Mouse (Mus musculus) heart, adult 8-10 months (tissue): ENCODE results near the gene Fkbp5. TPM values are rescaled to one million over a fixed set of nuclear protein-coding genes. Genes with fewer than 3 reads are reported as not detected.
"Not testable (repeated sequence)": the region's sequence is repeated elsewhere in the genome, so short reads cannot be mapped to it uniquely, and the experiment has no call there.

Experiments
- DNase-seq: peaks from one replicate; pipeline ENCODE4 v3.0.0; 2022; ENCODE audit warnings: low spot score
- total RNA-seq, 4 experiments: library from RNA; stranded (reverse); gene quantifications; 2 replicates each; pipeline ENCODE4 v1.2.4; 2022

Fkbp5 gene
- total RNA-seq, 4 experiments from 2014 or later, result 31.0 to 46.7 (median 38.3) TPM

DNA sequence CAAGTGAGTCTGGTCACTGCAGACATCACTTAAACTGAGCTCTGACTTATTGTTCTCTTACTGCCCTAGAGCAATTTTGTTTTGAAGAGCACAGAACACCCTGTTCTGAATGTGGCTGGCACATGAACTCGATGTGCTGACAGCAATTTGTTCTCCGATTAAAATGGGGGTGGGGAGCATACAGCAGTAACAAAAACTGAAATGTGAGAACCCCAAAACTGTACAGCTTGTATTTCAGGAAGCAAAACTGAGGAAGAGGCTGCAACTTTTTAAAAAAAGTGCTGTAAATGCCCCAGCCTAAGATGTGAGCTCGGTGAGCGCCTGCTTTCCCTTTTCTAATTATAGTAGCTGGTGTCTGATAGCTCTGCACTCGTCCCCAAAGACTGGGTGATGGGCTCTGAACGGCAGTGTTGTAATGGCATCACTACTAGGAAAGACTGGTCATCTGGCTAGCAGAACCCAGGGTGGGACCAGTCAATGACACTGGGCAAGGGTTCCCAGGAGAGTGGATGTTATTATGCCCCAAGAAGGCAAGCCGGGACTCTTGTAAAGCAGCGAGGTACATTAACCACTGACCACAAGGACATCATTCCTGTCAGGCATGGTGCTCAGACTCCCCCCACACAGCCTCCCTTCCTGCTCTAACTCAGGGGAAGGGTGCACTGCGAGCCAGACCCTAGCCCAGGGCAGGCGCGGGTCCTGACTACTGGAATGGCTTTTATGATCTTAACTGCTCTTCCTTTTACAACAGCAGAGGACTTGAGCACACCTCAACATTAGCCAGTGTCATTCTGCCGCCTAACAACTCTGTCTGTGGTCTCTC lies 96.9 kb downstream of the Fkbp5 start:
- DNase-seq, result peak; percentile 84

DNA sequence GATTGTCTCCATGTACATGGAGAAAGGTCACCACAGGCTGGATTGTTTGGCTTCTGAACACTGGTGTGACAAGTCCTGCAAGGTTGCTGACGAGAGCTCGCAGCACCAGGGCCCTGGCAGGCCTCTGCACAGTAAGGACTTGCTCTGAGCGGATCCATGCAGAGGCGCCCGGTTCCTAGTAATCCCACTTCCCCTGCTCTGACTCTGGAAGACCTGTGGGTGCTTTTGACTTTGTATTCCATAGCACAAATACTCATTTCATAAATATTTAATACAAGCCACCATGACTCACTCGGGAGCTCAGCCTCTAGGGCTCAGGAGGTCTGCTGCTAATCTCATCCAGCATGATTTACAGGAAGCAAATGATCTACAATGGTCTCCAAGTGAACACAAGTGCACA lies 97.7 kb downstream of the Fkbp5 start:
- DNase-seq, result peak; percentile 27

DNA sequence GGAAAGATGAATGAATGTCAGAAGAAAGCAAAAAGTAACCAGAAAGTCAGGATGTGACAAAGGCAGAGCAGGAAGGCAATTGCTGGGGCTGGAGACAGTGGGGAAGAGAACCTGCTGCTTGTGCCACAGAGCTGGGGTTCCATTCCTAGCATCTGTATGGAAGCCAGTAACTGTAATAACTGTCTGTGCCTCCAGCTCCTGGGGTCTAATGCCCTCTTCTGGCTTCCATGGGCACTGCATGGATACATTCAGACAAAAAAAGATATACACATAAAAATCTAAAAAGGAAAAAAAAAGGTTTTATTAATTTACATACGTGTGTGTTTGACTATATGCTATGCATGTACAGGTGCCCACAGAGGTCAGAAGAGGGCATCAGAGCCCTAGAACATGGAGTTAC lies 98.4 kb downstream of the Fkbp5 start:
- no peak for DNase-seq

DNA sequence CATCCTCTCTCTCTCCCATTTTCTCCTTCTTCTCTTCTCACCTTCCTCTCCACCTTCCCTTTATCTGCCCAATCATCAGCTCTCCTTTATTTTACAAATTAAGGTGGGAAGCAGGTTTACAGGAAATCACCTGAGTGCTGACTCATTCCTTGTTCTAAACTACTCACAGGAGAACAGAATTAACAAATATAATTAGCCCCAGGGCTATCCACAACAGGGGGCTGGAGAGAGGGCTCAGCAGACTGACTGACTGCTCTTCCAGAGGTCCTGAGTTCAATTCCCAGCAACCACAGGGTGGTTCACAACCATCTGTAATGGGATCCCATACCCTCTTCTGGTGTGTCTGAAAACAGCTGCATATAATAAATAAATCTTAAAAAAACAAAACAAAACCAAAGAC lies 98.8 kb downstream of the Fkbp5 start:
- not testable (repeated sequence) for DNase-seq

DNA sequence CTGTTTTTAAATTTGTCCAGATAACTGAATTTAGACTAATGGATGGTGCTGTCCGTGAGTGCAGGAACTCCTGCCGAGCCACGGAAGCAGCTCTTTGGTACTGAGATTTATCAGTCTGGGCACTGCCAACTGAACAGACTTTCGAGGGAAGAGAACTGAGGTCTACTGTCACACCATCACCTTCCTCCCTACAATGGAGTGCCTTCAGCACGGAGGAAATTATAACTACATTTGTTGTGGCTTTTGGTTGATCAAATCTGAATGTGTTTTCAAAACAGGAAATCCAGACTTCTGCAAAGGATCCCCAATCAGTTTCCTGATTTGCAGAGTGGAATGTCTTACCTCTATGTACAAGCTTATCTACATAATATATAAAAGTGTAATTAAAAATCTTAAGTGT lies 99.6 kb downstream of the Fkbp5 start:
- DNase-seq, result no peak

DNA sequence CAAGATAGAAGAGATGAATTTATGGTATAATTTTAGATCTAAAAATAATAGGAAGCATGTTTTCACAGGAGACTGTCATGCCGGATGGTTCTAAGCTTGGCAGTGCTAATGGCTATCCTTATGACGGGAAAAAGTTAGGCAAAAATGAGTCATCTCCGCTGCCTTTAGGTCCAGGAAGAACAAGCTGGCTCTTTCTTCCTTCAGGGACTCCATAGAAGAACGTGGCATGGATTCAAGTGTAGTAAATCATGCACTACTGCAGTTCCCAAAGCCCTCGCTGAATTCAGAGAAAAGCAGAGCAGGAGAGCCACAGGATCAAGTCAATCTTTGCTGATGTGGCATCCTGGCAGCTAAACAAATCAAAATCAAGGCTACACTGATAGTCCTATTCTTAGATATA lies 102.1 kb downstream of the Fkbp5 start:
- no peak for DNase-seq

DNA sequence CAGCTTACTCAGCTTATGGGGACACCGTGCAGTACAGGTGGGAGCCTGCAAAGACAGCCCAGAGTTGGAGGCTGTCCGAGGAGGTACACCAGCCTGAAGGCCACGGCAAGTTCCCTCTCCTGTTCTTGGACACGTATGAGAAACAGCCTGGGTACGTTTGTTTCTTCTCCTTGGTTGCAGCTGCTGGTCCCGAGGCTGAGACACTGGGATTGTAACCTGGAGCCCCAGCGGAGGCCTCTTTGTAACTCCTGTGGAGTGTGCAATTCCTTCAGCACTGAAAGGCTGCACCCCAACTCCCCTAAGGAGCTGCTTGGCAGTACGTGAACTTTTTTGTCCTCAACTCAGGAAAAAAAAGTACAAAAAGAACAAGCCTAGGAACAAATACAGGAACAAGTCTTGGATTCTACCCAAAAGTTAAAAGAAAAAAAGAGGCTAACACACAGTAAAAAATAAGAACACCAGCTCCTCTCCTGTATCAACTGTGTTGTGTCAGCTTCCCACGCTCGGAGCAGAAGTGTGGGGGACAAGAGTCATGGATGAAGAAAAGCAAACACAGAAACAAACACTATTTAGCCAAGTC lies 105.9 kb downstream of the Fkbp5 start:
- peak; percentile 44 for DNase-seq

DNA sequence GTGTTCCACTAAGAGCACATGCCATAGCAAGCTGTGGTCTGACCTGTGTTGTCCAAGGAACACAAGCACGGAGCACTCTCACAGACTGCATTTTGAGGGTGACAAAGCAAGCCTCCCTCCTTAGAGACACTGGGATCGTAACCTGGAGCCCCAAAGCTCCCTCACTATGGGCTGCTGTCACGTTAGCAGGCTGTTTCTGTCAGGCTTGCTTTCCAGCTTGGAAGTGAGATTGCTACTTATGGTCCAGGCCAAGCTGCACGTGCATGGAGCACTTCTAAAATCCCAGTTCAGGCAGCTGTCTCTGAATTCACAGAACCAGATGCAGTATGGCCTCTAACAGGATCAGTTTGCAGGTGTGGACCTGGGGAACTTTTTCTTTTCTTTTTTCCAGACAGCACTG lies 106.6 kb downstream of the Fkbp5 start:
- DNase-seq, result no peak

DNA sequence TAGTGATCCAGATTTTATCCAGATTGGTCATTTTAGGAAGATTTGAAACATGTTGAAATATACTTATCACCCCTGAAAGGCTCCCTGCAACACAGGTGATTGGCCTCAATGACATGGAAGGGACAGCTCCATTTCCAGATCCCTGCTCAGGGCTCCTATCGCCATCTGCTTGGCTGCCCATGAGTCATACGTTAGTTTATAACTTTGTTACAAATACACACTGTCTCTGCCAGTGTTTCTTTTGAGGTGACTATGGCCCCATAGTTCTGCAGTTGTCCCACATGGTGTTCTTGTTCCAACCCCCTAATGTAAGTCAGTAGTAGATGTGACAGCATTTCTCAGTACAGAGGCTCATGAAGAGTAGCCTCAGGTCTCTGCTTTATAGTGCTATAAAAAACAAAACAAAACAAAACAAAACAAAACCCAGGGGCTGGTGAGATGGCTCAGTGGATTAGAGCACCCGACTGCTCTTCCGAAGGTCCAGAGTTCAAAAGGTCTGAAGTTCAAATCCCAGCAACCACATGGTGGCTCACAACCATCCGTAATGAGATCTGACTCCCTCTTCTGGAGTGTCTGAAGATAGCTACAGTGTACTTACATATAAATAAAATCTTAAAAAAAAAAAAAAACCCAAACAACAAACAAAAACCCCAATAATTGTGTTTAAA lies 108.9 kb downstream of the Fkbp5 start:
- DNase-seq, result no peak

DNA sequence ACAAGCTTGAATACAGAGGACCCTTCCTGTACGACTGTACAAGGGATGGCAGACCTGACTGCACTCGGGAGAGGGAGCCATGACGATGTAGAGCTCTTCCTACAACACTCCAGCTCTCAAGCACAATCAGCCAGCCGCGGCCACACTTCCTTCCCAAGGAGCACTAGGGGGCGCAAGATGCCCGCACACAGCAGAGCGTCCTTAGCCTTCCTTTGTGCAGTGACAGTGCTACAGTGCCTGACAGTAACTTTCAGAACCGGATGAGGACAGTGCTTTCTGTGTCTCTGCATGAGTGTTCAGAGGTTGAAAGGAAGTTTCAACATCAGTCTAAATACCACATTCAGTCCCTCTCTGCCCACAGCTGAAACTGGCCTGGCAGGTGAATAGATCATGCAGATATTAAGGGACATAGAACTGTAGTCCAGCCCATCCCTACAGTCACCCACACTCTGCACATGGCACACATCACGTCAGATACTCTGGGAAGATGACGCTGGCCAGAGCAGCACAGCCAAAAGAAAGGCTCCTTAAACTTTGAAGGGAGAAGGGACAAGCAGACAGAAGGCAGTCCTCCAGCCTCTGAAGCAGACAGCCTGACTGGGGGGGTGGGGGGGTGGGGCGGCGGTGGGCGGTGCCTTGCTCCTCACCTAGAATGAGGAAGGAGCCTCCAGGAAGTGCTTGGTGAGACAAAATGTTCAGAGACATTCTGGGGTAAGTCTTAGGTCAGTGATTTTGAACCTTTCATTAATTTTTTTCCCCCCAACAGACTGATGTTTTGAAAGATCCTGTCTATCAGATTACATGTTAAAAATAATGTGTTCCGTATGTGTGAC lies 109.7 kb downstream of the Fkbp5 start:
- DNase-seq, result peak; percentile 82

DNA sequence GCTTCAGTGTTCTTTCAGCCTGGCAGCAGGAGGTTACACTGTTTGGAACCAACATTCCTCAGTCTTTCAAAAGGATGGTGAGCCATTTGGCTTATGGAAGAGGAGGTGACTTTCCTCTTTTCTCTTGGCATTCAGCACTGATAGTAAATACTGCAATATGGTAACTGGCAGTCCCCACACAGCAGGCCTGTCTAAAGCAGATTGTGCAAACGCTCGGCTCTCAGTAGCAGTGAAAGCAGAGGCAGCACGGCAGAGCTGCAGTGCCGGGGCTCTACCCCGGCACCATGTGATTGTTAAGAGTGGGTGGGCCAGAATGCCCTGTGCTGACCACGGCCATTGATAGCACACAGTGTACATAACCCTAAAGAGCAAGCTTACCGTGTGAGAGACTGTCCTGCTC lies 110.9 kb downstream of the Fkbp5 start:
- DNase-seq, result no peak

DNA sequence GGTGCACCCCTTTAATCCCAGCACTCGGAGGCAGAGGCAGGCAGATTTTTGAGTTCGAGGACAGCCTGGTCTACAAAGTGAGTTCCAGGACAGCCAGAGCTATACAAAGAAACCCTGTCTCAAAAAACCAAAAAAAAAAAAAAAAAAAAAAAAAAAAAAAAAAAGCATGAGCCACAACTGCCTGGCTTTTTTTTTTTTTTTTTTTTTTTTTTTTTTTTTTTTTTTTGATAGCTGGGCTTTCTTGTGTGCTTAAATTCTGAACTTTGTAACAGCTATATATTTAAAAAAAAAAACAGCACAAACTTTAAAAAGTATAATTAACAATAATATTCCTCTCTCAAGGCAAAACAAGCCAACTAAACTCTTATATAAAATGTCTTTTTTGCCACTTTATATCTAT lies 112.6 kb downstream of the Fkbp5 start:
- not testable (repeated sequence) for DNase-seq

DNA sequence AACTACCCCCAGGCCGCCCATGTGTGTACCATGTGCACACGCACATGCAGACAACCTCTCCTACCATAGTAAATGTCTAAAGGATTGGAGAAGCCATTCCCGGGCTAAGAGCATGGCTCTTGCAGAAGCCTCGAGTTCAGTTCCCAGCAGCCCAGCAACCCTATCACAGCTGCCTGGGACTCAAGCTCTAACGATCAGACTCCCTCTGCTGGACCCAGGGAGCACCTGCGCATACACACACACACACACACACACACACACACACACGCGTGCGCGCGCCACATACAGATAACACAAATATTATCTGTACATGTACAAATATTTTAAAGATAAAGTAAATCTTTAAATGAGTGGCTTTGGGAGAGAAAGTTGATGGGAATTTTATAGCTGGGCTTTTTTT lies 113.0 kb downstream of the Fkbp5 start:
- DNase-seq, result no peak

DNA sequence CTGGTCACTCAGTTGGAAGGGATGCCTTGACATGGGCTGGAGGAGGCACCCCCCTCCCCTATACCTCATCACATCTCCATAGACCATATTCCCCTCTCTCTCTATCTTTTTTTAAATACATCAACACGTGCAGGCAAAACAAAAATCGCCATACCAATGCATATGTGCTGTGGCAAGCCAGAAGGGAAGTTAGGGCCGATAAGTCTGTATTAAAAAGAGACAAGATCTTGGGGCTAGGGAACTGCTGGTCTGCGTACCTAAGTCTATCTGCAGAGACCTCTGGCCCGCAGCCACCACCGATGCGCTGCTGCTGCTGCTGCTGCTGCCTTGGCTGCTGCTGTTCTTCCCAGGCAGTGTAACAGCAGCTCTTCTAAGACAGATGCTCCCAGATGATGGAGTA lies 122.3 kb downstream of the Fkbp5 start:
- DNase-seq, result no peak

DNA sequence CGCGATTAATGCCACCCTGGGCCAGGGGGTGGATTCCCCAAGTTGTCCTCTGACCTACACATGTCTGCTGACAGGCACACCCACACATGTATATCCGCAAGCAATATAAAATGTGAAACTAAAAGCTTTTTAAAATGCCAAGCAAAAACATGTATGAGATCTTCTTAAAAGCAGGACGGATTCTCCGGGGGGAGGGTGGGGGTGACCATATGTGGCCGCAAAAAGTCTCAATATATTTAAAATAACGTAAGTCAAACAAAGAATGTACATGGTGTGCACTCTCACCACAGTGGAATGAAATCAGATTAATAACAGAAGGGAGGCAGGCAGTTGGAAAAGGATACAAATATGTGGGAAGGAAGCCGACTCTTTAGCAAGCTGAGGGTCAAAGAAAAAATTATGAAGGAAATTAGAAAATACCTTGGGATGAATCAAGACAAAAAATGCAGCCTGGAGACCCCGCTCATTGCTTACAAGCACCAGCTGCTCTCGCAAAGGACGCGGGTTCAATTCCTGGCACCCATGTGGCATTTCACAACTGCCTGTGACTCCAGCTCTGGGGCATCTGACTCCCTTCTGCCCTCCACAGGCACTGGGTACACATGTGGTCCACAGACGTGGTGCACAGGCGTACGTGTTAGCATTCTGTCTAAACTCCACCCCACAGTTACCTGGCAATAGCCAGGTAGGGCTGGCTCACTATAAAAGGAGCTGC lies 123.1 kb downstream of the Fkbp5 start:
- DNase-seq, result no peak

DNA sequence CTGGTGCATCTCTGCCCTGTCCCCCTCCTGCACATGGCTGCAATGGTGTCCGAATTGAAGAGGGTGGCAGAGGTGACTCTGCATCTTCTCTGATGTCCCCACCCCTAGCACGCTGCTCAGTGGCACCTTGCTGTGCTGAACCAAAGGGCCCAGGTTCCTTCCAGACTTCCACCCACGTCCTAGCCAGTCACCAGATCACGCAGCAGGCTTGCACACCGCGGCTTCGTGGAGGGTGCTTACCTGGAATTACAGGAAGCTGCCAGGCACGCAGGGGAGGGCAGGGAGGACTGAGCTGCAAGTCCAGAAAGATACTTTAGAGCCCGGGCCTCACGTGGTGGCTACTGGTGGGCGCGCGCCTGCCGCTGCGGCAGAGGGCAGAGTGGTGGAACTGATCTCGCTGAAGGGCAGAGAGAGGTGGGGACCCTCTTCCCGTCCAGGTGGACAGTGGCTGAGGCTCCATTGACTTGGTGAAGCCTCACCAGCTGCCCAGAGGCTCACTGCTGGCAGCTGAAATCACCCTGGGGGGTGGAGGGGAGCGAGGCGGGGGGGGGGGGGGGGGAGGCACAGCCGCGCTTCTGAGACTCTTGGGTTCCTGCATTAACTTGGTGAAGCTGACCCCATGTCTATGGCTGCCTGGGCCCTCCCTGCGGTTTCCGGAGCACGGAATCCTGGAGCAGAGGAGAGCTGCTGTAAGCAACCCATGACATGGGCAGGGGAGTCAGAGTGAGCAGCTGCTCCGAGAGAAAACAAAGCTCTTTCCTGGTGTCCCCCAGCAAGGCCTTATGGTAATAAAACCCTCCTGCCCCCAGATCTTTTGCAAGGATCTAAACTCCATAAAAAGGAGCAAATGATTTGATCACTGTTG lies 125.5 kb downstream of the Fkbp5 start:
- no peak for DNase-seq

DNA sequence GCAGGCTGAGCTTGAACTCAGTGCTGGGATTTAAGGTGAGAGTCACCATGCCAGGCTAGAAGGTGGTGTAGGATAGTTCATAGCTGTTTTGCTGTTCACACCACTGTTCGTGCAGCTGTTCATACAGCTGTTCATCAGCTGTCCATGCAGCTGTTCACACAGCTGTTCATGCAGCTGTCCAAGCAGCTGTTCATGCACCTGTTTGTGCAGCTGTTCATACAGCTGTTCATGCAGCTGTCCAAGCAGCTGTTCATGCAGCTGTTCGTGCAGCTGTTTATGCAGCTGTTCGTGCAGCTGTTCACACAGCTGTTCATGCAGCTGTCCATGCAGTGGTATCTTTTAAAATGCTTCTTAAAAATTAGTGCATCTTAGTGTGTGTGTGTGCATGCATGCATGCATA lies 128.8 kb downstream of the Fkbp5 start:
- DNase-seq, result no peak

DNA sequence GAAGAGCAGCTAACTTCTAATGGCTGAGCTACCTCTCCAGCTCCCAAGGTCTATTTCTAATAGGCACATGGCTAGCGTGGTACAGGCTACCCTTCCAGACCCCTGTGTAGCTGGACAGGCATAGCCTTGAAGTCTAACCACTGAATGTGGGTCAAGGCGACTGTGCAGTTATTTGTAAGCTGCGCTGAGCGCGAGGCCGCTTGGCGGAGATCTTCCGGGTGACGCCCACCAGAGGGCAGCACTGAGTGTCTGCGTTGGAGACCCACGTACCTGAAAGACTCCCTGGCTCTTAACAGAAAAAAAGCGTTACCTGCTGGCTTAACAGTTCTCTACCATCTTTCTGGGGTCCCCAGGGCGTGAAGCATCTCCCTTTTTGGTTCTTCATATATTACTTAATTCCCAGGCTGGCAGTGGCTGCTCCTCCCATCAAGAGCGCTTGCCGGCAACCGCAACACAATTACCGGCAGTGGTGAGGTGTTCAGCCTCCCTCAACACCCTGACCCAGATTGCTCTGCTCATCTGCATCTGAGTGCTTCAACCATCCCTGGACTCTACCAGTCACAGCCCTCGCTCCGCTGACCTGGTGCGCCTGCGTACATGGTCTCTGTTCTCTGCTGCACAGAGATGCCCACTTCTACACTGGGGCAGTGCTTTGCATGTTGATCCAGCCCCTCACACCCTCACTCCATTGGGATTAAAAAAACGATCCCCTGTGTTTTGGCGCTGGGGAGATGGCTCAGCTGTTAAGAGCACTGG lies 131.0 kb downstream of the Fkbp5 start:
- peak; percentile 65 for DNase-seq

DNA sequence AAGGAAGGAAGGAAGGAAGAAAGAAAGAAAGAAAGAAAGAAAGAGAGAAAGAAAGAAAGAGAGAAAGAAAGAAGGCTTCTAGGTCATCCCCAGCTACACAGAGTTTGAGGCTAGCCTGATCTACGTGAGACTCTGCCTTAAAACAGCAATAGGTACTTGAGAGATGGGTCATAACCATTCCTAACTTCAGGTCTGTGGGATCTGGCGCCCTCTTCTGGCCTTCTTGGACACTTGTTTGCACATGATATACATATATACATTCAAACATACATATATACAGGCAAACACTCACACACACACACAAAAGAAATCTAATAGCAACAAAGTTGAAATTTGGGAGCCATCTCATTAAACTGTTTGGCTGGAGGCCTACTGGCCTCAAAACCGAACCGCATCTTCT lies 133.0 kb downstream of the Fkbp5 start:
- no peak for DNase-seq

DNA sequence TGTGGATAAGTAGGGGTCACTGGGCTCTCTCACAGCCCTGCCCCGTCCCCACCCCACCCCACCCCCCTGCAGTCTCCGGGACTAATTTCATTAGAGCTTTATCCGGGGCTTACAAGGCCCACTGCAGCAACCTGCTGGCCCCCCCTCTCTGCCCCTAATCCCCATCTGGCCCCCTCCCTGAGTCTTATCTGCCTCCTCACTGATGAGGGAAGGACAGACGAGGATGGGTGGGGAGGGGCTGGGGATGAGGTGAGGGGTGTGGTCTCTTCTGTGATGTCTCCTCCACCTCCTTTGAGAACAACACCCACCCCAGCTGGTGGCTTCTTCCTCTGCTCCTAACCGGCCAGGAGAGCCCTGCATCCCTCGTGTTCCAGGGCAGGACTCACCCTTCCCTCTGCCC lies 137.1 kb downstream of the Fkbp5 start:
- DNase-seq, result no peak
